29 mouse cellular contexts compared by ENCODE assay signal in genomic region chr1:122687080-122687479, GRCm38 (mm10).
"Had no signal": no experiment of that assay in that cellular context is flagged by ENCODE, and none has a peak within 500 bp of the region (broad histone marks: within the 10 kb centered on the region; RNA-seq: fewer than 3 reads in every experiment).

No protein-coding gene starts in this region.

- H3K4me2 ChIP-seq: embryonic facial prominence, embryonic 12.5 days; embryonic facial prominence, embryonic 13.5 days; embryonic facial prominence, embryonic 15.5 days; forebrain, embryonic 12.5 days; forebrain, embryonic 13.5 days; forebrain, embryonic 15.5 days had no signal

- H3K27me3 ChIP-seq: embryonic facial prominence, embryonic 12.5 days; embryonic facial prominence, embryonic 13.5 days; embryonic facial prominence, embryonic 15.5 days; forebrain, embryonic 12.5 days; forebrain, embryonic 13.5 days; forebrain, embryonic 15.5 days had no signal

- ATAC-seq: forebrain, embryonic 13.5 days; forebrain, embryonic 14.5 days; forebrain, embryonic 15.5 days; forebrain, embryonic 16.5 days; forebrain, postnatal 0 days had no signal

- H3K36me3 ChIP-seq: embryonic facial prominence, embryonic 10.5 days; embryonic facial prominence, embryonic 12.5 days; embryonic facial prominence, embryonic 13.5 days; embryonic facial prominence, embryonic 15.5 days; forebrain, embryonic 10.5 days; forebrain, embryonic 12.5 days; forebrain, embryonic 15.5 days had no signal

- H3K4me3 ChIP-seq: embryonic facial prominence, embryonic 10.5 days; embryonic facial prominence, embryonic 12.5 days; embryonic facial prominence, embryonic 13.5 days; embryonic facial prominence, embryonic 15.5 days; erythroblast, embryonic 14.5 days; forebrain, embryonic 10.5 days; forebrain, embryonic 12.5 days; forebrain, embryonic 13.5 days; forebrain, embryonic 15.5 days; gastrocnemius, adult 2 months; heart, adult 2 months had no signal

- H3K9ac ChIP-seq: embryonic facial prominence, embryonic 12.5 days; embryonic facial prominence, embryonic 13.5 days; embryonic facial prominence, embryonic 15.5 days; forebrain, embryonic 12.5 days; forebrain, embryonic 13.5 days; forebrain, embryonic 15.5 days; forebrain, postnatal 0 days had no signal

- H3K4me1 ChIP-seq: embryonic facial prominence, embryonic 10.5 days; embryonic facial prominence, embryonic 12.5 days; embryonic facial prominence, embryonic 13.5 days; embryonic facial prominence, embryonic 15.5 days; forebrain, embryonic 10.5 days; forebrain, embryonic 12.5 days; forebrain, embryonic 13.5 days; forebrain, embryonic 15.5 days had no signal

- DNase-seq: cerebellum, adult 2 months; cerebellum, adult 8-10 months; cerebellum, adult 9-10 months; cerebellum, adult 9-11 months; cerebellum, postnatal 10 days; cerebellum, postnatal 14 days; cerebellum, postnatal 25 days; cerebellum, postnatal 36 days; embryo, embryonic 11 days; forebrain, postnatal 0 days; gastrocnemius, adult 2 months; gastrocnemius, postnatal 10 days; gastrocnemius, postnatal 14 days; gastrocnemius, postnatal 25 days; gastrocnemius, postnatal 36 days; heart, adult 11 months; heart, adult 18-20 months; heart, adult 2 months had no signal

- H3K27ac ChIP-seq: embryonic facial prominence, embryonic 10.5 days; embryonic facial prominence, embryonic 12.5 days; embryonic facial prominence, embryonic 13.5 days; embryonic facial prominence, embryonic 15.5 days; forebrain, embryonic 10.5 days; forebrain, embryonic 12.5 days; forebrain, embryonic 13.5 days; forebrain, embryonic 15.5 days; gastrocnemius, adult 2 months; heart, adult 2 months had no signal

- H3K9me3 ChIP-seq: embryonic facial prominence, embryonic 10.5 days; embryonic facial prominence, embryonic 12.5 days; embryonic facial prominence, embryonic 13.5 days; embryonic facial prominence, embryonic 15.5 days; forebrain, embryonic 10.5 days; forebrain, embryonic 12.5 days; forebrain, embryonic 13.5 days; forebrain, embryonic 15.5 days had no signal
